Mouse (Mus musculus) embryonic facial prominence, embryonic 11.5 days (tissue): ENCODE data around the gene Cd9. TPM values are rescaled to one million over a fixed set of nuclear protein-coding genes. Genes with fewer than 3 reads are reported as not detected.

ENCODE experiments used
- ATAC-seq: fragments of 200-750 bp; cut with Nextera tagmentation; replicated peaks from 2 replicates; pipeline ENCODE4 v1.8.0; 2017; ENCODE audit warnings: low read depth; ENCODE audit not compliant: insufficient number of reproducible peaks, low FRiP score, low TSS enrichment
- DNase-seq: peaks from one replicate; pipeline ENCODE4 v3.0.0-alpha.2; 2015; ENCODE audit warnings: low spot score
- H3K27ac ChIP-seq: fragments of 300-500 bp; sonication (generic); replicated peaks from 2 replicates; pipeline ENCODE4 v1.5.1; 2014; ENCODE audit warnings: mild to moderate bottlenecking, low read depth, low read length, control low read depth
- H3K27me3 ChIP-seq: fragments of 300-500 bp; sonication (generic); 2 replicates; pipeline ENCODE4 v1.6.1; 2014; ENCODE audit warnings: mild to moderate bottlenecking, low read length, moderate library complexity, mixed read lengths; ENCODE audit not compliant: control insufficient read depth, insufficient read depth
- H3K36me3 ChIP-seq: fragments of 300-500 bp; sonication (generic); replicated peaks from 2 replicates; pipeline ENCODE4 v1.6.1; 2014; ENCODE audit warnings: low read depth, mild to moderate bottlenecking, low read length, moderate library complexity, mixed read lengths; ENCODE audit not compliant: control insufficient read depth, insufficient read depth
- H3K4me1 ChIP-seq: fragments of 300-500 bp; sonication (generic); 2 replicates; pipeline ENCODE4 v1.6.1; 2014; ENCODE audit warnings: low read length, mixed read lengths; ENCODE audit not compliant: control insufficient read depth, insufficient read depth
- H3K4me2 ChIP-seq: fragments of 300-500 bp; sonication (generic); 2 replicates; pipeline ENCODE4 v1.6.1; 2014; ENCODE audit warnings: low read depth, mild to moderate bottlenecking, control low read depth, low read length, moderate library complexity
- H3K4me3 ChIP-seq: fragments of 300-500 bp; sonication (generic); 2 replicates; pipeline ENCODE4 v1.5.1; 2014; ENCODE audit warnings: low read depth, low read length, control low read depth
- H3K9ac ChIP-seq: fragments of 300-500 bp; sonication (generic); replicated peaks from 2 replicates; pipeline ENCODE4 v1.6.1; 2014; ENCODE audit warnings: mild to moderate bottlenecking, control low read depth, low read length
- H3K9me3 ChIP-seq: fragments of 300-500 bp; sonication (generic); replicated peaks from 2 replicates; pipeline ENCODE4 v1.6.1; 2016; ENCODE audit warnings: mild to moderate bottlenecking, low read length, inconsistent platforms, mixed read lengths; ENCODE audit not compliant: control insufficient read depth
- WGBS: fragments of 180-500 bp; shearing (Covaris S2); extraction: QIAGEN DNeasy Blood & Tissue Kit; methylation state at CpG from one replicate; pipeline ENCODE4 v1.1.7; 2014; 5-methylcytosine and 5-hydroxymethylcytosine counted together
- polyA plus RNA-seq: library from polyadenylated mRNA; unstranded; fragments of >200 nt; fragmentation: Nextera tagmentation; extraction: Ambion mirVana; gene quantifications from 2 replicates; pipeline ENCODE4 v1.2.1, GENCODE M21; 2014

Gene Cd9
- polyA plus RNA-seq, 1 experiment from 2014 or later, result 55.4 TPM

DNA sequence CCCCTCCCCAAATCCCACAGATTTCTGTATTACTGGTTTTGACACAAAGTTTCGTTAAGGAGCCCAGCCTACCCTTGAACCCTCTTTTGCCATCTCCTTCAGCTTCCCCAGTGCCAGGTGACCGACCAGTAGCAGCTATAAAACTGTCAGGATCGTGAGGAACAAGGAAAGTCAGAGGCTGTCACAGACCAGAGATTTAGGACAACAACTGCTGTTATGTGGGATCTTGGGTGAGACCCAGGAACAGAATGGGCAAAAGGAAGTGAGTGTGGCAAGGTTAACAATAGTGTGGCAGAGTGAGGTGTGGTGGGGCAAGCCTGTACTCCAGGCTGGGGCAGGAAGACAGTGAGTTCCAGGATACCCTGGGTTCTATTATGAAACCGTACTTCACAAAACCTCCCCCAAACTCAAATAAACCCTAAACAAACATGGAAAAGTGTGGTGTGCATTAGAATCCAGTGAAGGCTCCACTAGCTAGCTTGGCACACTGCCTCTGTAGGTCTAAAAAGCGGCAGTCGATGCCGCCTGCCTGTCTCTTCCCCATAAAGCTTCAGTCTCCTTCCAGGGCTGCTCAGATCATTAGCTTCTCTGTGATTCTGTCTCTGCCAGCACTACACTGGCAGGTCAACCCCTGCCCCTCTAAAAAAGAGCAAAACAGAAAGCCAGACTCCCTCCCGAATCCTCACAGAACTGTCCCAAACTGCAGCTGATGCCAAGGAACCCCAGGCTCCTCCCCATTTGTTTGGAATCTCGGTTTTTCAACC lies 17.6 kb downstream of the Cd9 start:
- Histone ChIP-seq H3K9me3 (no peaks in the 10 kb centered on the region), H3K27me3 (no peaks in the 10 kb centered on the region), H3K9ac (no peak overlapping the region), H3K4me3 (no peak overlapping the region), H3K4me2 (no peak overlapping the region), H3K27ac (no peak overlapping the region), H3K36me3 (no peaks in the 10 kb centered on the region), H3K4me1 (peaks cover 4% of the 10 kb centered on the region)
- no peak for DNase-seq
- no peak for ATAC-seq
- WGBS, result 75% methylated on average over 9 of the region's 9 CpGs

- Histone ChIP-seq H3K4me1 (peaks cover 4% of the 10 kb centered on the region), H3K4me3 (no peak overlapping the region), H3K27me3 (no peaks in the 10 kb centered on the region), H3K4me2 (no peak overlapping the region), H3K27ac (no peak overlapping the region), H3K36me3 (no peaks in the 10 kb centered on the region), H3K9ac (no peak overlapping the region), H3K9me3 (no peaks in the 10 kb centered on the region)
- DNase-seq (no peak), ATAC-seq (no peak)
- 50% methylated on average over 8 of the region's 8 CpGs for WGBS
These were observed 18.5 kb downstream of the Cd9 start for GRCm38 (mm10) chr6:125476090-125476489.

DNA sequence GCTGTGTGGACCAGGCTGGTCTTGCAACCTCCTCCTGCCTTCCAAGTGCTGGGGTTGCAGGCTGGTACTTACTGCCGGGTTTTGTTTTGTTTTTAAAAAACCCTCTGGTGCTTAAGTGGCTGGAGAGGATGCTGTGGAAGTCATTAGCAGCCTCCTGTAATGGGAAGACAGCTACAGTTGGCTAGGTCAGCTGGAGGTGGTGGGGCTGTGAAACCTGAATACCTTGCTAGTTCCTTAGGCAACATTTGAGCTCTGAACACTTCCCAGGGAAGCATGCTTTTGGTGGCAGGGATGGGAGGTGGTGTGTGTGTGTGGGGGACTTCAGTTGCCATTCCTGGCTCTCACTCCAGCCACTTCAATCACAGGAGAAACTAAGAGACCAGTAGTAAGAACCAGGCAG lies 19.4 kb downstream of the Cd9 start:
- 9% methylated on average over 1 of the region's 1 CpGs for WGBS
- H3K27ac ChIP-seq, result no peak overlapping the region
- 0 out of 2 replicates have a peak, but pooled peaks cover 2% of the 10 kb centered on the region for H3K4me1 ChIP-seq
- no peak overlapping the region for H3K4me2 ChIP-seq
- H3K36me3 ChIP-seq, result no peaks in the 10 kb centered on the region
- no peaks in the 10 kb centered on the region for H3K27me3 ChIP-seq
- no peak overlapping the region for H3K9ac ChIP-seq
- H3K4me3 ChIP-seq, result no peak overlapping the region
- ATAC-seq, result no peak
- no peaks in the 10 kb centered on the region for H3K9me3 ChIP-seq
- no peak for DNase-seq

DNA sequence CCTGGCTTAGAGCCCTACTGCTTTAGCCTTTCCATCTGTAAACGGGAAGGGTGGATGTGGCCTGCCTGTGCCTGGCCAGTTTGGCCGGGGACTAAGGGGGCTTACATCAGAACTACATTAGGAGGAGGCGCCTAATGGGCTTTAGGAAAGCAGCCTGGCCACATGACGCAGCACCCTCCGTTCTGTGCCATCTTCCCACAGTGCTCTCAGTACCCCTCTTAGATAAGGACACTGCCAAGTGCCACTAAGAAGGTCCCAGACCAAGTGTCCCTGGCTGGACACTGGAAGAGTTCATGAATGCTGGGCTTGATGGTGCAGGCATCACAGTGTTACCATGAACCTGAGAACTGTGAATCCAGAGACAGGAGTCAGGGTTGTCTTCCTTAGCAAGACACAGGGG lies 20.7 kb downstream of the Cd9 start:
- no peaks in the 10 kb centered on the region for H3K9me3 ChIP-seq
- H3K36me3 ChIP-seq, result no peaks in the 10 kb centered on the region
- H3K4me3 ChIP-seq, result no peak overlapping the region
- DNase-seq (no peak), ATAC-seq (no peak)
- H3K9ac ChIP-seq, result no peak overlapping the region
- H3K27ac ChIP-seq, result no peak overlapping the region
- H3K4me2 ChIP-seq, result no peak overlapping the region
- H3K4me1 ChIP-seq, result 0 out of 2 replicates have a peak, but pooled peaks cover 2% of the 10 kb centered on the region
- no peaks in the 10 kb centered on the region for H3K27me3 ChIP-seq
- 84% methylated on average over 5 of the region's 5 CpGs for WGBS

DNA sequence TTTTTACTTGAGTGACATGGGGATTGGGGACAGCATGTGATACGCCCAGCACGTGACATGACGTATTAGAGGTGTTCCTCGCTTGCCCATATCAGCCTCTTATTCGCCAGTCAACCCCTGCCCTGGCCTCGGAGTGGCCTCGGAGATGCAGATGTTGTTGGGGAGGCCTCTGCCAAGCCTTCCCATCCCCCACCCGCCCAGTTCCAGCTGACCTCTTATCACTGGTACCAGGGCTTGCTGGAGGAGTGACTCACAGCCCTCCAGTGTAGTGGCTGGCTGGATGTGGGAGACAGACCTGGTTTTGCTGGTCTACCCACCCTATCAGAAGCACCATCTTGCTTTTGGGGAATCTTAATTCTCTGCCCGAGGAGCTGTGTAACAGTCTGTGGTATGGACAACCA lies 21.3 kb downstream of the Cd9 start:
- ATAC-seq (no peak), DNase-seq (no peak)
- H3K36me3 ChIP-seq, result no peaks in the 10 kb centered on the region
- H3K4me1 ChIP-seq, result 0 out of 2 replicates have a peak, but pooled peaks cover 2% of the 10 kb centered on the region
- H3K4me3 ChIP-seq, result no peak overlapping the region
- no peak overlapping the region for H3K4me2 ChIP-seq
- WGBS, result 87% methylated on average over 9 of the region's 9 CpGs
- H3K27me3 ChIP-seq, result no peaks in the 10 kb centered on the region
- H3K27ac ChIP-seq, result no peak overlapping the region
- no peak overlapping the region for H3K9ac ChIP-seq
- H3K9me3 ChIP-seq, result no peaks in the 10 kb centered on the region

- no peak for ATAC-seq
- 73% methylated on average over 4 of the region's 4 CpGs for WGBS
- no peak overlapping the region for H3K9ac ChIP-seq
- no peak overlapping the region for H3K4me3 ChIP-seq
- no peaks in the 10 kb centered on the region for H3K36me3 ChIP-seq
- H3K27ac ChIP-seq, result no peak overlapping the region
- no peak for DNase-seq
- H3K27me3 ChIP-seq, result no peaks in the 10 kb centered on the region
- no peak overlapping the region for H3K4me2 ChIP-seq
- H3K9me3 ChIP-seq, result no peaks in the 10 kb centered on the region
- H3K4me1 ChIP-seq, result 0 out of 2 replicates have a peak, but pooled peaks cover 2% of the 10 kb centered on the region
These were observed 22.7 kb downstream of the Cd9 start for GRCm38 (mm10) chr6:125471921-125472320.

- Histone ChIP-seq H3K4me2 (no peak overlapping the region), H3K27ac (no peak overlapping the region), H3K36me3 (no peaks in the 10 kb centered on the region), H3K27me3 (no peaks in the 10 kb centered on the region), H3K9me3 (no peaks in the 10 kb centered on the region), H3K9ac (no peak overlapping the region), H3K4me3 (no peak overlapping the region), H3K4me1 (0 out of 2 replicates have a peak, but pooled peaks cover 2% of the 10 kb centered on the region)
- DNase-seq, result no peak
- 84% methylated on average over 7 of the region's 7 CpGs for WGBS
- no peak for ATAC-seq
These were observed 23.3 kb downstream of the Cd9 start for GRCm38 (mm10) chr6:125471326-125471725.

DNA sequence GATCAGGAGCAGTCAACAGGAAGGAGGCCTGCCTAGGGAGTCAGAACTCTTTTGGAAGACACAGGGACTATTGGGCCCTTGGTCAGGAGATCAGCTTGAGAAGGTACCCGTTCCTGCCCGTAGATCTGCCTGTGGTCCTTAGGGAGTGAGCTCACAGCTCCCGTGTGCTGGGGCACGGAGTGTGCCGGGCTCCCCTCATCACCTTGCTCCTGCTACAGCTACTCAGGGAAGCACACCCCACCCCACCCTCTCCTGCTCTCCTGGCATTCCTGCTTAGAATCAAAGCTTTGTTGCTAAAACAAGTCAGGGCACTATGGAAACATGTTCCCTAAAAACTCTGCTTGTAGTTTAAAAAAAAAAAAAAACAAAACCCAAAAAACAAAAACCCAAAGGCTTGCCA lies 24.0 kb downstream of the Cd9 start:
- ATAC-seq, result no peak
- WGBS, result 86% methylated on average over 5 of the region's 5 CpGs
- no peaks in the 10 kb centered on the region for H3K36me3 ChIP-seq

More for the DNA sequence above, 24.0 kb downstream of the Cd9 start:
- no peak overlapping the region for H3K4me3 ChIP-seq
- no peak overlapping the region for H3K4me2 ChIP-seq
- H3K27me3 ChIP-seq, result no peaks in the 10 kb centered on the region
- no peaks in the 10 kb centered on the region for H3K9me3 ChIP-seq
- H3K4me1 ChIP-seq, result 0 out of 2 replicates have a peak, but pooled peaks cover 2% of the 10 kb centered on the region
- no peak for DNase-seq
- no peak overlapping the region for H3K27ac ChIP-seq
- no peak overlapping the region for H3K9ac ChIP-seq
